Mouse (Mus musculus) fat pad, adult 2 months (tissue): ENCODE measurements around the gene Bscl2.

Experiments
- DNase-seq: peaks from one replicate; pipeline ENCODE4 v3.0.0-alpha.2; 2011; ENCODE audit warnings: low read depth, low spot score; ENCODE audit errors: extremely low read depth

Gene Bscl2

DNA sequence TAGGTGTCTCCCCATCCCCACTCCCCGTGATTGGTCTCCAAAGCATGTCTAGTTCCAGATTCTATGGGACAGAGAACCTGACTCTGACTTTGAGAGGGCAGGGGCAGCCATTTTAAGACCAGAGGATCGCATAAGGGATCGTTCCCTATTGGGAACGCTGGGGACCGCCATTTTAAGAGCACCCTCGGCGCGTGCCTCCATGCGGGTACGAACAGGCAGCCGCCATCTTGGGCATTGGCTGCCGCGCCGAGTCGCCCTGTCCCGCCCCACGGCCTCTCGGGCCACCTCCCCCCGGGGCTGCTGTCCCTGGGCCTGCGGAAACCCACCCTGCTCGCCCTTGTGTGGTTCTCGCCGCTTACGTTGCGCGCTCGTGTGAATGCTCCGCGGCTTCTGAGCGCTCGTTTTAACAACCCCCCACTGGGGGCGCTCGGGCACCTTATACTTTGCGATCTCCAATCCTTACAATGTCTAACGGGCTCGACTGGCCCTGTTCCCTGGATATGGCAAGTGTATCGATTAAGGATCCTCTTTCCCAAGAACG, at the start of gene Bscl2:
Gene Bscl2 (plus strand): TSS at position 217 of the 541 bp plus-strand sequence.
- DNase-seq: no peak

DNA sequence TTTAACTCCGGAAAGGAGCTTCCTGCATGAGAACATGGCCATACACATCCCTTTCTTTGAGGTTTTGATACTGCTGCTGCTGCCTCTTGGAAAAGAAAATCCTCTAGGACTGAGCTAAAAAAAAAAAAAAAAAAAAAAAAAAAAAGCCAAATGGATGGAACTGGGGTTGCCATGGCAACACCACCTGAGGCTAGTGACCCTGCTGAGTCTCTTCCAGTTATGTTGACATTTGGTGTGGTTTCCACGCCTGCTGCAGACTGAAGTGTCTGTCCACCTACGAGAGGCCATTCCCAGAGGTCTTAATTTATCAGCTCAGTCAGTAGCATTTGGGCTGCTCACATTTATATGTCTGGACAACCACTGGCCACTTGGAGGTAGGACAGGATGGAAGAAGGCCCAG, 48.7 kb upstream of the Bscl2 start:
- DNase-seq: no peak

DNA sequence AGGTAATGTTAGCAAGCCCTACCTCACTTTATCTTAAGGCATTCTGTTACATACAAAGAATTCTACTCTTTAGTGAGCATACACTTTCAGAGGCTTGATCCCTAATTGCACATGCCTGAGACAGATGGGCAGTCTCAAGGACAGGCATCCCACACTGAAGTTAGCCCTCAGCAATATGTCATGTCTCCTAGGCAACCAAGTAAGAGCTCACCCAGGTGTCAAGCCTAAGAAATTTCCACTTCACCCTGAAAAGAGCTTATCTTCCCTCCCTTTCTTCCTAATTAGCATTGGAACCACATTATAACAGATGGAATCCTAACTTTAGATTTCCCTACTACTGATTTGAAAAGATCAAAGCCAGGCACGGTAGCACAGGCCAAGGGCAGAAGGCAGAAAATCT, 48.1 kb upstream of the Bscl2 start:
- no peak for DNase-seq

DNA sequence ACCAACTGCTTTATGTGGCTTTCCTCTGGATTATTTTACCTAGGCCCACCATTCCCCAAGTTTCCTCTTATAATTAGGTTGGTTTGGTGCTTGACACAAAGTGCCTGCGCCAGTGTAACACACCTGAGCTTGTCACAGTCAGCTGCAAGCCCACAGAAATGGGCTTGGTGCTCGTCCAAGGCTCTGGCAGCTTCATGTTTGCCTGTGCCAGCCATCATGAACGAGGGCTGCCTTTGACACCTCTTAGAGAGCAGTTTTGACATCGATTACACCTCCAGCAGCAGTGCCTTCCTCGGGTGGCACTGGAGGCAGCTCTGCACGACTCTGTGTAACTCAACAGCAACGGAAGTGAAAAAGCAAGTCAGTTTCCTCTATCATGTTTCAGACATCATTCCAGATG, 47.1 kb upstream of the Bscl2 start:
- DNase-seq: no peak

DNA sequence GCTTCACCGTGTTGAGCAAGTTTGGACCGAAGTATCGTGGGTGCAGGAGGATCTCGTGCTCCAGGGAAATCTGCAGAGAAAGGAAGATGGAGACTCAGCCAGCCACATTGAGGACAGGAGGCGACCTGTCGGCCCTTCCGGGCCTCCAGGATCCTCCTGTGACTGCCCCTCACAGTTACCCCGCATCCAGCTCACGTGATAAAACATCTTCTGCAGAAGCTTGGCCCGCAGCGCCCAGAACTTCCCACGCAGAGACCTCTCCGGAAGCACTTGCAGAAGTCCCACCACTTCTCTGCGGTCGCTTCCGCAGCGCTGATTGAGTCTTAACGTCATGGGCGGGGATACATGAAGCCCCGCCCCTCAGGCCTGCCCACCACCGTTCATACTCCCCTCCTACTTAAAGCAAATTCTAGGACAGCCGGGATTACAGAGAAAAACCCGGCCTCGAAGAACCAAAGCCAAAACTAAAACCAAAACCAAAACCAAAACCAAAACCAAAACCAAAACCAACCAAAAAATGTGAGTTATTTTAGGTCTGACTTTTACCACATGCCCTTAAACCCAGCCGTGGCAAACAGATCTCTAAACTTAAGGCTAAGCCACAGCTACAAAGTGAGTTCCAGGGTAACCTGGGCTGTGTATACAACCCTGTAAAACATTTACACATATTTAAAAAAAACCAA, 38.9 kb upstream of the Bscl2 start, which contains the start of gene Polr2g:
Gene Polr2g (minus strand): TSS at position 314 of the 683 bp plus-strand sequence.
- peak; percentile 62 for DNase-seq

DNA sequence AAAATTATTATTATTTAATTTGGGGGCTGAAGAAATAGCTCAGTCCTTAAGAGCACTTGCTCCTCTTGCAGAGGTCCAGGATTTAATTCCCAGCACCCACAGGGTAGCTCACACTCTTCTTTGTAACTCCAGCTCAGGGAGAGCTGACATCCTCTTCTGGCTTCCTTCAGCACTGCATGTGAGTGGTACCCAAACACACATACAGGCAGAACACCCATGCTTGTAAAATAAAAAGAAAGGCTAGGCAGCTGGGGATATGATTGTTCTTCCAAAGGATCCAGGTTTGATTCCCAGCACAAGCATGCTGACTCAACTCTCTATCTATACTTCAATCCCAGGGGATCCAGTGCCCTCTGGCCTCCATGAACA, 38.3 kb upstream of the Bscl2 start:
- DNase-seq: no peak

DNA sequence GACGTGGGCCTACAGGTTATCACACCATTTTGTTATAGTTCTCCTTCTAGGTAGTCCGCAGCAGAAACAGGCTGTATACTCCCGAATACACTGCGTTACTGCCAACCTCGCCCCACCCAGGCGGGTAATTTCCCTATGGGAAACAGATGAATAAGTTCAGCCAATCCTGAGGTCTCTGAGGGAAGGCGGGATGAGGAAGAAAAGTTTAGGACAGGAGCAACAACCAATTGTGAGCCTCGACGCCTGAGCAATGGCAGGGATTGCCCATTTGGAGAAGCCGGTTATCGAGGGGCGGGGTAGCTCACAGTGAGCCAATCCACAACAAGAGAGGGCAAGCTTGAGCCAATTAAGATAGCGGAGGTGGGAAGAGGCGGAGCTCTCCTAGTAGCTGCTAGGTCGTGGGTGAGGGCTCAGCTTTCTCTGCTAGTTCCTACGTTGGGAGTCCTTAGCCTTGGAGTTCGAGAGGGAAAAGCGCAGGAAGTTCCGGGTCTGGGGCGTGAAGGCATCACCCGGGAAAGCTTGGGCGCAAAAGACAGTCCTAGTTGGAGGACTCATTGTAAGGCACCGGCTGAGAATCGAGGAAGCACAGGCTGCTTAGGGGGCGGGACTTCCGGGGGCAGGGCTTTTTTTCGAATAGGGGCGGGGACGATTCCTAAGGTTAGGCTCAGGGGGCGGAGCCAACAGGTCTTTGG, 35.0 kb upstream of the Bscl2 start, which contains the start of gene Zbtb3:
Gene Zbtb3 (plus strand): TSS at position 426 of the 692 bp plus-strand sequence.
- DNase-seq: peak; percentile 91

DNA sequence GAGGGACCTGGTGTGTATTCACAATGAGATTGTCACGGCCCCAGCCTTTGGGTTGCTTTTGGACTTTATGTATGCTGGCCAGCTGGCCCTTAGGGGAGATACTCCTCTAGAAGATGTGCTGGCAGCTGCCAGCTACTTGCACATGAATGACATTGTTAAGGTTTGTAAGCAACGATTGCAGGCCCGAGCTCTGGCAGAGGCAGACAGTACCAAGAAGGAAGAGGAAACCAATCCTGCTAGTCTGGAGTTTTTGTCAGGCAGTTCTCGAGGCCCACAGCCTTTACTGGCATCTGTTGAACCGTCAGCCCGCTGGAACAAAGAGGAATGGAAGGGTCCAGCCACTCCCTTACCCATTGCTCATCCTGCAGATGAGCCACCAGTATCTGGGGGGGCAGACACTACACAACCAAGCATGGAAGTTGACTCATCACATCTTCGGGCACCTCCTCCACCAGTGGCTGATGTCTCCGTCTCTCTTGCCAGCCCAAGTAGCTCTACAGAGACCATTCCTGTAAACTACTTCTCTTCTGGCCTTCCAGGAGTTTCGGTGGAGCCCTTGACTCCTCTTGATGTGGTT, 34.0 kb upstream of the Bscl2 start:
- DNase-seq: no peak

DNA sequence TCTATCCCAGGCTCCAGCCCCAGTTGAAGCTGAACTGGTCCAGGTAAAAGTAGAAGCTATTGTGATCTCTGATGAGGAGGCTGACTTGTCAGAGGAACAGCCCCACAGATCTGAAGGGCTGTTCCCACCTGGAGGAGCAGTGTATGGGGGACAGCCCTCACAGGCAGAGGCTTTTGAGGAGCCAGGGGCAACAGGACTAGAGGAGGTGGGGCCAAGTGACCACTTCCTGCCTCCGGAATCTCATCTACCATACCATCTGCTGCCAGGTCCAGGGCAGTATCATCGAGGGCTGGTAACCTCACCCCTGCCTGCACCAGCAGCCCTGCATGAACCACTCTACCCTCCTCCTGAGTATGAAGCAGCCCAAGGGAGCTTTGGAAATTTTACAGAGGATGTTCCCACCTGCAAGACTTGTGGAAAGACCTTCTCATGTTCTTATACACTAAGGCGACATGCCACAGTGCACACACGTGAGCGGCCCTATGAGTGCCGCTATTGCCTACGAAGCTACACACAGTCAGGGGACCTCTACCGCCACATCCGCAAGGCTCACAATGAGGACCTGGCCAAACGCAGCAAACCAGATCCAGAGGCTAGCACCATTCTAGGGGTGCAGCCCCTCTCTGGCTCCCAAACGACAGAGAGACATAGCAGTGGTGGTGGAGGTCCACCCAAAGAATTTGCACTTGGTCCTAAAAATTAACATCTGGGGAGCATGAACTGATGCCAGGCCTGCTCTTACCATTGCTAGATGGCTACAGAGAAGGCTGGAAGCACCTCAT, 33.2 kb upstream of the Bscl2 start:
- no peak for DNase-seq

DNA sequence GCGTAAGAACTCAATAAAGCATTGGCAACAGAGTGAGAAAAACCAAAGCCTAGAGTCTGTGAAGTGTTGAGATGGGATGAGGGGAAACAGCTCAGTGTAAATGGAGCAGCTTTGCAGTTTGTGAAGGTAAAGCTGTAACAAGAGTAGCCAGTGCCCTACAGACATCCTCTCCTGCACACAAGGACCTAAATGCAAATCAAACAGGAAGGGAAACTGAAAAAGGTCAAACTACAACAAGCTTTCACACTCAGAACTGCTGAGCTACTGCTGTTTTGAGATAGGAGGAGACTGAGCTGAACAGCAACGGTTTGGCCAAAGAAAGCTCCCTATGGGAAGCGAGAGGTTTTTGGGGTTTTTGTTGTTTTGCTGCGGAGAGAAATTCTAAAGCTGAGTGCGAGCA, 30.5 kb upstream of the Bscl2 start:
- no peak for DNase-seq

DNA sequence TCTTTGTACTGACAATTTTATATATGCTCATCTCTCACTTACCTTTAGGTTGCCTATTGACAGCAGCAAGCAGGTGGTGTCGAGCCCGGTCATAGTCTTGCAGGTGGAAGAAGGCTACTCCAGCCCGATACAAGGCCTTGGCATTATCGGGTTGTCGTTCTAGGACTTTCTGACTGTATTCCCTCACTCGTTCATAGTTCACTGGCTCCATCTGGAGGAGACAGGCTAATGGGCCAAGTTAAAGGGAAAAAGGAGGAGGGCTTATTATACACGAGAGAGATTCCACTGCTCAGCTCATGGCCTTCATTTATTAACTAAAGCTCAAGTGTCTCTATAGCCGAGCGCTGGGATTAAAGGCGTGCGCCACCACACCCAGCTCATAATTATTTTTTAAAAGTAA, 21.5 kb upstream of the Bscl2 start:
- no peak for DNase-seq

DNA sequence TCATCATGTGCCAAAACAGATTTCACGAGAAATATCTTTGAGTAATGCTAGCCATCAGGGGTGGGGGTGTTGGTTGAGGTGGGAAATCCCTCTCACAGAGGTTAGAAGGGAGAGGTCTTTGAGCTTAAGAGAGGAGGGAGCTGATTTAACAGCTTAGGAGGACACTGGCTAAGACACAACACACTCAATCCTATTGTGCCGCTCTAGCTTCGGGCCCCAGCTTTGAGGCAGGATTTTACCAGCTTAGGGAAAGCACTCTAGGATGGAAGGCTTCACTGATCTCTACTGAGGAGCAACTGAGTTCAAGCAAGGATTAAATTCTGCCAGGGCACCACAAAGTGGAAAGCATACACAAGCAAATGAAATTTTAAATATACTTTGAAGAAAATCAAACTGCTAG, 20.3 kb upstream of the Bscl2 start:
- no peak for DNase-seq

DNA sequence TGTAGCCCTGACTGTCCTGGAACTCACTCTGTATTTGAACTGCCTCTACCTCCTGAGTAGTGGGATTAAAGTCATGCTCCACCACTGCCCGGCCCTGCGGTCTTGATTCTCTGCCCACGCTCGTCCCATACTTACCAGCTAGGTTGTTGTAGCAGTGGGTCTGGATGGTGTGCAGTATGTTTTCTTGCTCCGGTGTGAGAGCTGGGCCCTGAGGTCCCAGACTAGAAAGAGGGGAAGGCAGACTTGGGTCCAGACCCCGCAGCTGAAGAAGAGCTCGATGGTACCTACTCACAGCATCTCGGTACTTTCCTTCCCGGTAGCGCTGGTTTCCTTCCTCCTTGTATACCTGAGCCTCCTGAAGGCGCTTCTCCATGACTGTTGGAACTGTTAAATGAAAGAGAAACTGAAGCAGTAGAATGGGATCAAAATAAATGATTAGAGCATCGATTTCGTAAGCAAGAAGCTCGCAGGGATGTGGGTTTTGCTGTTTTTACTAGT, 18.9 kb upstream of the Bscl2 start:
- no peak for DNase-seq

DNA sequence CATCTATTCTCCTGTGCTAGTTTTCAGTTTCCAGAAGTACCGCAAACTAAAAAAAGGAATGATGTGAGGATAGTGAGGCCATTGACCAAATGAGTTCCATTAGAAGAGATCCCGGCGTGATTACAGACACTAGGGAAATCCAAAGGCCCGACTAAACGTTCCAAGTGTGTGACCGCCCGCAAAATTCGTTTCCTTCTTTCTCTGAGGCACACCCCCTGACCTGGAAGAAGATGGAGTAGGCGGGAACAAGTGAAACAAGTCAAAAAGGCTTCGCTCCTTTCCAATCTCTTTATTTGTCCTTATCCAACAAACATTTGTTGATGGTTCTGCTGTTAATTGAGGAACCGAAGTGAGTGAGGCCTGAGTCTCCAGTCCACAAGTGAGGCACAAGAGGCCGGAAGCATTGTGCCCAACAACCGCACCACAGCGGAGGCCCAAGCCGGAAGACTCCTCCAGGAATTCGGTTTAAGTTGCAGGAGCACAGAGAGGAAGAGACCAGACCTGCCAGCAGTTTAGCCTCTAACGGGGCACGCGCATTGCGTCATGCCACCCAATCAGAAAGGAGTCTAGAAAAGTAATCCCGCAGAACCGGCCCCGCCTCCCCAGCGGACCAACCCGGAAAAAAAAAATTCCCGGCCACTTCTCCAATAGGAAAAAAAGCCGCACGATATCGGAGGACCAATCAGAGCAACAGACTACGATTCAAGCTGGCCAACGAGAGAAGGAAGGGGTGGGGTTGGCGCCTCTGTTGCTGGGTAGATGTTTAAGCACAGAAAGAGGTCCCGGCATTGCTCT, 18.3 kb upstream of the Bscl2 start, which contains the start of gene Ttc9c:
Gene Ttc9c (minus strand): TSS at position 533 of the 795 bp plus-strand sequence.
- DNase-seq: peak; percentile 97

DNA sequence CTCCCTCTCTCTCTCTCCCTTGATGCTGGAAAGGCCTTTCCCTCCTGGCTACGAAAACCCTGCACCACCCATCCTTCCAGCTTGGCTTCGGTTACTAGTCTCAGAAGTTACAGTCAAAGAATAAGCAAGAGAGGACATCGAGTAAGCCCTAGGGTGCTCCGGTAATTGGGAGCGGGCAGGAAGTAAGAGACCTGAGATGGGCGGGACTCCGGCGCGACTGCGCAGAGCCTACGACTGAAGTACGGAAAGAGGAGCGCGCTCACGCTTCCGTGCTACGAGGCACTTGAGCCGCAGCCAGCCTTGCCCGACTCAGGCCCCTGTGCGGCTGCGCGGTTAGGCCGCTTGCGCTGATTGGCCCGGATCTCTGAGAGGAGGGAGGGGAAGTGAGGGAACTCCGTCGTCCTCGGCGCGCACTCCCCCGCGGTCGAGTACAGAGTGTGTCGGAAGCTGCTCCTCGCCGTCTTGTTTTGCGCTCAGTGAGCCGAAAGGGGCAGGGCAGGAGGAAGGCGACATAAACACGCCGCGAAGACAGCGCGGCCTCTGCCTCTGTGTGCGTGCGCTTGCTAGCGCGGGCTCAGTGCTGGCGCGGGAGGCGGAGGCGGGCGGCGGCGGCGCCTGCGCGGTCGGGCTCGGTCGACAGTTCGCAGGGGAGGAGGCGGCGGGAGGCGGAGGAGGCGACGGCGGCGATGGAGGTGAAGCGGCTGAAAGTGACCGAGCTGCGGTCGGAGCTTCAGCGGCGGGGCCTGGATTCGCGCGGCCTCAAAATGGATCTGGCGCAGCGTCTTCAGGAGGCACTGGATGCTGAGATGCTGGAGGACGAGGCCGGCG, 17.5 kb upstream of the Bscl2 start, which contains the start of gene Hnrnpul2:
Gene Hnrnpul2 (plus strand): TSS at position 415 of the 828 bp plus-strand sequence.
- DNase-seq: peak; percentile 88

DNA sequence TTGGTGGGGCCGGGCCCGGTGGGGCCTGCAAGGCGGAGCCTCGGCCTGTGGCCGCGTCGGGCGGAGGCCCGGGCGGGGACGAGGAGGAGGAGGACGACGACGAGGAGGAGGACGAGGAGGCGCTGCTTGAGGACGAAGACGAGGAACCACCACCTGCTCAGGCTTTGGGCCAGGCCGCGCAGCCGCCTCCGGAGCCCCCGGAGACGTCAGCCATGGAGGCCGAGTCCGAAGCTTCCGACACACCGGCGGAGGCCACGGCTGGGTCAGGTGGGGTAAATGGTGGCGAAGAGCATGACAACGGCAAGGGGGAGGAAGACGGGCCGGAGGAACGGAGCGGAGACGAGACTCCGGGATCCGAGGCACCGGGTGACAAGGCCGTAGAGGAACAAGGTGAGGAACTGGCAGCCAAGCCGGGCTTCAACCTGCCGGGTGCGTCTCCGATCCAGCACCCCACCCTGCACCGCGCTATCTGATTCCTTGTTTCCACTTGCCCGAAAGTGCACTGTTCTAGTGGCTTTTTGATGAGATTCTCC, 16.8 kb upstream of the Bscl2 start:
- DNase-seq: no peak

DNA sequence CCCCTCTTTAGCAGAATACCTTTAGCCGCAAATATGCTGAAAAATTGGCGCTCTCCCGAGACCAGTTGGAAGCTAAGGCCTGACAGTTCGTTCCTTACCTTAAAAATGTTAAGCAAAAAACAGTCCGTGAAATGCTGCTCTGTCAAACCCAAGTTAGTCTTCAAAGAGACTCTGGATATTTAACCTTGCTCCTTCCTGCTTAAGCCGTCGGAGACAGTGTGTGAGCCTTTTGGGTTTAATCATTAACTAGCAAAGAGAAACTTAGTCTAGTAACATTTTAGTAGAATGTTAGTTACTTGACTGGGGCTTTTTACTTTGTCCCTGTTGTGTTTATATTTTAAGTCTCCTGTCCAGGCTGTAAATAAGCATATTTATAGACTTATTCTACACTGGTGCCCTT, 16.1 kb upstream of the Bscl2 start:
- no peak for DNase-seq

DNA sequence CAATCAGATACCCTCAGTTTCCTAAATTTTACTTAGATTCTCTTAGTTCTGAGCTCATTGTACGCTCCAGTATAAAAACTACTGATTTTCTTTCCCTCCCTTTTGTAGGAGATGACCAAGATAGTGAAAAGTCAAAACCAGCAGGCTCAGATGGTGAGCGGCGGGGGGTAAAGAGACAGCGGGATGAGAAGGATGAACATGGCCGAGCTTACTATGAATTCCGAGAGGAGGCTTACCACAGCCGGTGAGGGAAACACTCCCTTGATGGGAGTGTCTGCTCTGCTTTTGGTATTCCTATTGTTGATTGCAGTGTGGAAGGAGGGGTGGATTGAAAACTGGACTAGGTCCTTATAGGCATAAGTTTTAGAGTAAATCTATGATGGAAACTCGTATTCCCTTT, 14.6 kb upstream of the Bscl2 start:
- no peak for DNase-seq

DNA sequence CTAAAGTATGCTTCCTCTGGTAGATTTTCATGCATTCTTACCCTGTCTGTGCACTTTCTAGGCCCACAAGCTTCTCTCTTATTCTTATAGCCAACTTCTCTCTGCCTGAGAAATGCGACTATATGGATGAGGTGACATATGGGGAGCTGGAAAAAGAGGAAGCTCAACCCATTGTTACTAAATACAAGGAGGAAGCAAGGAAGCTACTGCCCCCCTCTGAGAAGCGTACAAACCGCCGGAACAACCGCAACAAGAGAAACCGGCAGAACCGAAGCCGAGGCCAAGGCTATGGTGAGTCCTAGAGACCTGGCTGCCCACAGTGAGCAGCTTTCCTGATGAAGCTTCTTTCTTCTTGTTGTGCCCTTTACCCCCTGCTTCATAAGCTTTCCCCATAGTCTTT, 7.6 kb upstream of the Bscl2 start, which contains the start of gene AC129217.1:
Gene AC129217.1 (plus strand): TSS at position 114 of the 400 bp plus-strand sequence.
- DNase-seq: no peak
